ENCODE assay signal across 7 mouse cellular contexts in the genomic region with DNA sequence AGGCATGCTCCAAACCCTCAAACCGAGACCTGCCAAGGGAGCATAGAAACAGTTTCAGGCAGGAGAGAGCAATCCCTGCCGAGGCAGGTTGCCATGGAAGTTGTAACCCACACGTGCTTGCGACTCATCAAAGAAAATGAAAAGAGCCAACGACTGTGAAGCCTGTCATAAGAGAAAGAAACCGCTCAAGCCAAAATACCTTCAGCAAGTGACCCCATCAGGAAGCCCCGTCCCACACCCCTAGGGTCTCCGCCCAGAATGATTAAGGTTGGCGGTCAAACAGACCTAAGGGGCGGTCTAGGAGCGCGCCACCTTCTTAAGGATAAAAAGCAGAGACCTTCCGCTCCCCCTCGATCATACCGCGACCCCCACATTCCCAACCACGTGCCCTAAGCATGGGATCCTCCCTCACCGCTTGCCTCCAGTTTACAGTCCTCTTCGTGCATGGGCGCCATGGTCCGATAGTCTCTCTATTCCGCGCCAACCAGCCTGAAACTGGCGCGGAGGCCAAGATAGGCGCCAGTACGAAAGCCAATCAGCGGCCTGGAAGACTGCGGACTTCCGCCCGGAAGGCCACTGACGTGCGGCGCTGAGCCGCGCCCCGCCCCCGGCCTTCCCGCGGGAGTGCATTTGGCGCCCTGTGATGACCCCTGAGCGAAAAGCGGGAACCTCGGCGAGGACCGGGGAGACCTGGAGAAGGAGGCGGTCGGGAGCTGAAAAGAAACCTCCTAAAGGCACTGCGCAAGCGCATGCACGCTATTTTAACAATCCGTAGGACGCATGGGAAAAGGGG. TPM values are rescaled to one million over a fixed set of nuclear protein-coding genes. Genes with fewer than 3 reads are reported as not detected.
DNase-seq lines count a peak whose midpoint lies in the region; ATAC-seq and TF ChIP-seq lines count a peak whose summit lies in the region.

A gene (minus strand): TSS at position 499 of the 793 bp plus-strand sequence.

- DNase-seq in adrenal gland, adult 2 months, result peak; percentile 92
- peak; percentile 79 for DNase-seq in embryo, embryonic 11.5 days (ENCODE audit: low read depth, low spot score)
- peak; percentile 74 to 85 for DNase-seq in gastrocnemius, postnatal 4 days (ENCODE audit: low spot score in 2 of 2)
- peak; percentile 88 for DNase-seq in left cerebral cortex, postnatal 4 days

- intact Hi-C loops in left cerebral cortex, postnatal 4 days (cut with DNase I), result no loop called here

- H3K4me1 ChIP-seq in intestine, postnatal 0 days (replicated peaks; ENCODE audit: control insufficient read depth, insufficient read depth, low read length), result no peaks in the 10 kb centered on the region
- H3K4me1 ChIP-seq in midbrain, embryonic 12.5 days, result peaks cover 4% of the 10 kb centered on the region; the same call in 1 of the 2 replicates
- no peaks in the 10 kb centered on the region for H3K4me1 ChIP-seq in small intestine, adult 2 months (ENCODE audit: control insufficient read depth, insufficient read depth, insufficient read length, low read length)

- 19% methylated on average over 53 of the region's 53 CpGs for WGBS in intestine, postnatal 0 days
- 25% methylated on average over 53 of the region's 53 CpGs for WGBS in midbrain, embryonic 12.5 days
- WGBS in small intestine, adult 2 months, result 13% methylated on average over 53 of the region's 53 CpGs

- no peaks in the 10 kb centered on the region for H3K36me3 ChIP-seq in intestine, postnatal 0 days (ENCODE audit: control insufficient read depth, insufficient read depth)
- H3K36me3 ChIP-seq in midbrain, embryonic 12.5 days, result no peaks in the 10 kb centered on the region
- H3K36me3 ChIP-seq in small intestine, adult 2 months (ENCODE audit: control insufficient read depth, insufficient read depth, low read length), result no peaks in the 10 kb centered on the region

- no peaks in the 10 kb centered on the region for H3K9me3 ChIP-seq in intestine, postnatal 0 days (ENCODE audit: control insufficient read depth)
- H3K9me3 ChIP-seq in midbrain, embryonic 12.5 days, result no peaks in the 10 kb centered on the region

- peak within 1 kb of the TSS; percentile 48 for H3K9ac ChIP-seq in intestine, postnatal 0 days (ENCODE audit: low read depth, low read length)
- peak within 1 kb of the TSS; percentile 44 for H3K9ac ChIP-seq in midbrain, embryonic 12.5 days (replicated peaks)

- ATAC-seq in intestine, postnatal 0 days, result peak; percentile 99
- peak; percentile 99 for ATAC-seq in midbrain, embryonic 12.5 days (ENCODE audit: low FRiP score, low read depth)

- H3K4me3 ChIP-seq in intestine, postnatal 0 days (ENCODE audit: low read depth, low read length), result peak within 1 kb of the TSS; percentile 56
- peak within 1 kb of the TSS; percentile 53 for H3K4me3 ChIP-seq in midbrain, embryonic 12.5 days
- H3K4me3 ChIP-seq in small intestine, adult 2 months (ENCODE audit: low read depth, low read length), result peak within 1 kb of the TSS; percentile 99

- no peak for TF ChIP-seq POLR2A in small intestine, adult 2 months (IDR thresholded peaks at IDR 0.05; ENCODE audit: low read depth, low read length)

- H3K4me2 ChIP-seq in intestine, postnatal 0 days (replicated peaks; ENCODE audit: low read depth), result peak within 1 kb of the TSS; percentile 63
- H3K4me2 ChIP-seq in midbrain, embryonic 12.5 days (replicated peaks), result peak within 1 kb of the TSS; percentile 58

- H3K27me3 ChIP-seq in intestine, postnatal 0 days (replicated peaks; ENCODE audit: control insufficient read depth, insufficient read depth, low read length), result no peaks in the 10 kb centered on the region
- no peaks in the 10 kb centered on the region for H3K27me3 ChIP-seq in midbrain, embryonic 12.5 days
- H3K27me3 ChIP-seq in small intestine, adult 2 months (ENCODE audit: control insufficient read depth, insufficient read depth, low read length), result no peaks in the 10 kb centered on the region

- H3K27ac ChIP-seq in intestine, postnatal 0 days (ENCODE audit: low read depth, low read length), result peak within 1 kb of the TSS; percentile 50; the same call in 1 of the 2 replicates
- no peak within 1 kb of the TSS; the same call in 1 of the 2 replicates for H3K27ac ChIP-seq in midbrain, embryonic 12.5 days (replicated peaks)
- no peak within 1 kb of the TSS for H3K27ac ChIP-seq in small intestine, adult 2 months (ENCODE audit: insufficient read depth, low read depth, low read length)

- no peak for TF ChIP-seq CTCF in intestine, postnatal 0 days (IDR thresholded peaks at IDR 0.05; ENCODE audit: low read depth)
- TF ChIP-seq CTCF in small intestine, adult 2 months (IDR thresholded peaks at IDR 0.05; ENCODE audit: extremely low read depth, insufficient read length, insufficient replicate concordance, low read depth, low read length), result no peak

RNA-seq across cellular contexts. Expression of the gene that starts here (rescaled TPM):
- 1 to 10 TPM; 7.4 to 9.3 TPM for total RNA-seq in adrenal gland, adult 2 months (2021)
- 0.10 and 0.11 TPM in 2 replicates for polyA plus RNA-seq in adrenal gland, adult 2 months (2012; rRNA removed)
- 10 to 100 TPM; 14.1 to 15.9 TPM for total RNA-seq in gastrocnemius, postnatal 4 days (2021)
- polyA plus RNA-seq in intestine, postnatal 0 days (2015; fragmentation: Nextera tagmentation; extraction: Ambion mirVana), result 3.0 and 3.5 TPM in 2 replicates
- 10 to 100 TPM in 1 of 2 experiments, 1 to 10 TPM in 1; 9.0 to 10.0 TPM for total RNA-seq in left cerebral cortex, postnatal 4 days (2021)
- polyA plus RNA-seq in midbrain, embryonic 12.5 days (2016; fragmentation: Nextera tagmentation; extraction: Ambion mirVana), result 17.6 and 21.7 TPM in 2 replicates
- 0.15 and 0.20 TPM in 2 replicates for polyA plus RNA-seq in small intestine, adult 2 months (2012; rRNA removed)
